Mouse (Mus musculus) CH12.LX (cell line): ENCODE data around the gene Rem1. TPM values are rescaled to one million over a fixed set of nuclear protein-coding genes. Genes with fewer than 3 reads are reported as not detected.
A peak's percentile ranks its signal among the peaks of the same experiment; 100 is the strongest.

ENCODE experiments used
- DNase-seq: peaks from one replicate; pipeline ENCODE4 v3.0.0-alpha.2; 2013; ENCODE audit errors: extremely low read depth
- H3K27ac ChIP-seq: 2 replicates; pipeline ENCODE4 v1.5.1; 2012; ENCODE audit warnings: low read depth, mild to moderate bottlenecking, control low read depth, moderate library complexity; ENCODE audit not compliant: insufficient read depth
- H3K27me3 ChIP-seq: replicated peaks from 2 replicates; pipeline ENCODE3; 2012; ENCODE audit warnings: inconsistent platforms
- H3K36me3 ChIP-seq, 2 experiments: replicated peaks in 1 of 2; 2 replicates each; pipeline versions ENCODE3 to v1.6.1; 2012; ENCODE audit warnings: inconsistent platforms in 1 of 2, low read length in 1 of 2, mild to moderate bottlenecking in 1 of 2, mixed read lengths in 1 of 2, moderate library complexity in 1 of 2; ENCODE audit not compliant: control insufficient read depth in 1 of 2, insufficient read depth in 1 of 2
- H3K4me1 ChIP-seq, 2 experiments: 2 replicates each; pipeline ENCODE4 v1.6.1; 2012; ENCODE audit warnings: inconsistent platforms in 1 of 2, moderate library complexity in 1 of 2; ENCODE audit not compliant: insufficient read depth in 2 of 2, control insufficient read depth in 1 of 2
- H3K4me2 ChIP-seq: 2 replicates; pipeline ENCODE4 v1.6.1; 2012; ENCODE audit warnings: low read depth, mild to moderate bottlenecking, control low read depth; ENCODE audit not compliant: poor library complexity, insufficient read depth, severe bottlenecking
- H3K4me3 ChIP-seq, 3 experiments: fragments of 150-350 bp in 1 of 3; sonication (generic) in 1 of 3; replicated peaks in 1 of 3; 2 replicates each; pipeline versions ENCODE3 to v1.5.1; 2011 to 2012; ENCODE audit warnings: low read depth in 2 of 3, low read length in 2 of 3, mild to moderate bottlenecking in 2 of 3, moderate library complexity in 2 of 3, control low read depth in 1 of 3, improper control_type of control experiment in 1 of 3, inconsistent platforms in 1 of 3, mixed read lengths in 1 of 3; ENCODE audit not compliant: poor library complexity in 1 of 3
- H3K79me2 ChIP-seq: replicated peaks from 2 replicates; pipeline ENCODE4 v1.6.1; 2012; ENCODE audit warnings: mild to moderate bottlenecking, moderate library complexity; ENCODE audit not compliant: control insufficient read depth, poor library complexity, insufficient read depth, severe bottlenecking; ENCODE audit errors: extremely low read depth
- H3K9ac ChIP-seq: 2 replicates; pipeline ENCODE4 v1.6.1; 2012; ENCODE audit warnings: low read depth, mild to moderate bottlenecking, control low read depth, moderate library complexity; ENCODE audit not compliant: insufficient read depth
- H3K9me3 ChIP-seq: replicated peaks from 2 replicates; pipeline ENCODE3; 2012; ENCODE audit warnings: low read length, inconsistent platforms, mixed read lengths
- BHLHE40 ChIP-seq: IDR thresholded peaks from 2 replicates; pipeline ENCODE4 v1.6.1; 2011; ENCODE audit warnings: mild to moderate bottlenecking, low read depth, low read length, improper control_type of control experiment
- CHD2 ChIP-seq: IDR thresholded peaks from 2 replicates; pipeline ENCODE4 v1.6.1; 2011; ENCODE audit warnings: low read length, improper control_type of control experiment
- CTCF ChIP-seq, 2 experiments: IDR thresholded peaks in 1 of 2; conservative IDR thresholded peaks in 1 of 2; 2 replicates each; pipeline ENCODE4 v1.5.1; 2011 to 2012; ENCODE audit warnings: low read depth in 2 of 2, low read length in 2 of 2, improper control_type of control experiment in 1 of 2, inconsistent platforms in 1 of 2, mild to moderate bottlenecking in 1 of 2, moderate library complexity in 1 of 2
- EP300 ChIP-seq: IDR thresholded peaks from 2 replicates; pipeline ENCODE4 v1.6.1; 2011; ENCODE audit warnings: low read length, improper control_type of control experiment
- ETS1 ChIP-seq: conservative IDR thresholded peaks from 2 replicates; pipeline ENCODE4 v1.6.1; 2012; ENCODE audit warnings: low read depth, mild to moderate bottlenecking, inconsistent platforms, low read length, improper control_type of control experiment, moderate library complexity
- HCFC1 ChIP-seq: IDR thresholded peaks from 2 replicates; pipeline ENCODE4 v1.6.1; 2012; ENCODE audit warnings: low read depth, mild to moderate bottlenecking, inconsistent platforms, low read length, improper control_type of control experiment
- IRF4 ChIP-seq: IDR thresholded peaks from 2 replicates; pipeline ENCODE4 v1.6.1; 2014; ENCODE audit warnings: low read depth, mild to moderate bottlenecking, inconsistent platforms, low read length, improper control_type of control experiment
- JUND ChIP-seq: conservative IDR thresholded peaks from 2 replicates; pipeline ENCODE4 v1.6.1; 2011; ENCODE audit warnings: low read depth, low read length, improper control_type of control experiment
- KAT2A ChIP-seq: IDR thresholded peaks from 2 replicates; pipeline ENCODE4 v1.6.1; 2012; ENCODE audit warnings: low read length, improper control_type of control experiment, inconsistent platforms; ENCODE audit not compliant: insufficient replicate concordance
- MAFK ChIP-seq: IDR thresholded peaks from 2 replicates; pipeline ENCODE4 v1.6.1; 2011; ENCODE audit warnings: low read length, improper control_type of control experiment; ENCODE audit not compliant: insufficient replicate concordance
- MAZ ChIP-seq: IDR thresholded peaks from 2 replicates; pipeline ENCODE4 v1.6.1; 2012; ENCODE audit warnings: low read depth, mild to moderate bottlenecking, inconsistent platforms, low read length, improper control_type of control experiment, moderate library complexity
- MEF2A ChIP-seq: IDR thresholded peaks from 2 replicates; pipeline ENCODE4 v1.6.1; 2014; ENCODE audit warnings: low read depth, mild to moderate bottlenecking, inconsistent platforms, low read length, improper control_type of control experiment, borderline replicate concordance
- MXI1 ChIP-seq: IDR thresholded peaks from 2 replicates; pipeline ENCODE4 v1.6.1; 2011; ENCODE audit warnings: mild to moderate bottlenecking, low read depth, low read length, improper control_type of control experiment
- MYC ChIP-seq: IDR thresholded peaks from 2 replicates; pipeline ENCODE4 v1.6.1; 2011; ENCODE audit warnings: low read depth, mild to moderate bottlenecking, improper control_type of control experiment, low read length
- NELFE ChIP-seq: IDR thresholded peaks from 2 replicates; pipeline ENCODE4 v1.6.1; 2011; ENCODE audit warnings: low read depth, low read length, improper control_type of control experiment
- PAX5 ChIP-seq: IDR thresholded peaks from 2 replicates; pipeline ENCODE4 v1.6.1; 2012; ENCODE audit warnings: low read length, inconsistent platforms, mixed read lengths
- POLR2AphosphoS2 ChIP-seq: IDR thresholded peaks from 2 replicates; pipeline ENCODE4 v1.6.1; 2011; ENCODE audit warnings: low read depth, low read length, improper control_type of control experiment
- RAD21 ChIP-seq: IDR thresholded peaks from 2 replicates; pipeline ENCODE4 v1.6.1; 2011; ENCODE audit warnings: low read depth, mild to moderate bottlenecking, low read length, improper control_type of control experiment, moderate library complexity
- RCOR1 ChIP-seq: conservative IDR thresholded peaks from 2 replicates; pipeline ENCODE4 v1.6.1; 2012; ENCODE audit warnings: low read depth, mild to moderate bottlenecking, inconsistent platforms, low read length, improper control_type of control experiment
- SIN3A ChIP-seq: IDR thresholded peaks from 2 replicates; pipeline ENCODE4 v1.6.1; 2012; ENCODE audit warnings: low read length, improper control_type of control experiment, inconsistent platforms
- SMC3 ChIP-seq: IDR thresholded peaks from 2 replicates; pipeline ENCODE4 v1.6.1; 2011; ENCODE audit warnings: low read depth, low read length, improper control_type of control experiment
- TBP ChIP-seq: conservative IDR thresholded peaks from 2 replicates; pipeline ENCODE4 v1.6.1; 2011; ENCODE audit warnings: low read depth, low read length, improper control_type of control experiment
- TCF12 ChIP-seq: IDR thresholded peaks from 2 replicates; pipeline ENCODE4 v1.6.1; 2014; ENCODE audit warnings: low read depth, mild to moderate bottlenecking, inconsistent platforms, low read length, improper control_type of control experiment
- UBTF ChIP-seq: IDR thresholded peaks from 2 replicates; pipeline ENCODE4 v1.6.1; 2012; ENCODE audit warnings: low read depth, mild to moderate bottlenecking, inconsistent platforms, low read length, improper control_type of control experiment, moderate library complexity
- USF1 ChIP-seq: IDR thresholded peaks from 2 replicates; pipeline ENCODE4 v1.6.1; 2014; ENCODE audit warnings: low read depth, mild to moderate bottlenecking, inconsistent platforms, low read length, improper control_type of control experiment
- USF2 ChIP-seq: conservative IDR thresholded peaks from 2 replicates; pipeline ENCODE4 v1.6.1; 2011; ENCODE audit warnings: low read depth, low read length, improper control_type of control experiment
- ZC3H11A ChIP-seq: IDR thresholded peaks from 2 replicates; pipeline ENCODE4 v1.6.1; 2012; ENCODE audit warnings: low read depth, mild to moderate bottlenecking, inconsistent platforms, low read length, improper control_type of control experiment
- ZKSCAN1 ChIP-seq: IDR thresholded peaks from 2 replicates; pipeline ENCODE4 v1.6.1; 2012; ENCODE audit warnings: low read depth, inconsistent platforms, low read length, improper control_type of control experiment, borderline replicate concordance
- ZMIZ1 ChIP-seq: IDR thresholded peaks from 2 replicates; pipeline ENCODE4 v1.6.1; 2012; ENCODE audit warnings: low read depth, mild to moderate bottlenecking, inconsistent platforms, low read length, improper control_type of control experiment
- dilution Hi-C: fragments of 300-500 bp; cut with MboI; formaldehyde crosslinking; loops from 2 replicates; pipeline ENCODE4 v1.14.3; 2020; ENCODE audit warnings: low sequenced_read_pairs; ENCODE audit not compliant: extremely low pct_unique_long_range_greater_than_20kb, extremely low pct_ligation_motif_present
- in situ Hi-C: fragments of 300-500 bp; cut with MboI; formaldehyde crosslinking; loops from 3 replicates; pipeline ENCODE4 v1.14.3; 2019; ENCODE audit warnings: low sequenced_read_pairs, low pct_ligation_motif_present, low pct_unique_long_range_greater_than_20kb, mixed read lengths
- polyA plus RNA-seq: library from polyadenylated mRNA; unstranded; fragments of >175 nt; gene quantifications from 2 replicates; pipeline ENCODE4 v1.2.1, GENCODE M21; 2012; ENCODE audit warnings: low read depth; ENCODE audit not compliant: insufficient read length
- total RNA-seq, 2 experiments: library from RNA; depleted of rRNA; stranded (reverse); fragments of 300-350 nt in 1 of 2; fragments of >200 nt in 1 of 2; gene quantifications; 2 replicates each; pipeline ENCODE4 v1.2.3; 2012 to 2014

Rem1 gene
- total and polyA plus RNA-seq, 3 experiments, result 0.55 to 0.82 (median 0.80) TPM

DNA sequence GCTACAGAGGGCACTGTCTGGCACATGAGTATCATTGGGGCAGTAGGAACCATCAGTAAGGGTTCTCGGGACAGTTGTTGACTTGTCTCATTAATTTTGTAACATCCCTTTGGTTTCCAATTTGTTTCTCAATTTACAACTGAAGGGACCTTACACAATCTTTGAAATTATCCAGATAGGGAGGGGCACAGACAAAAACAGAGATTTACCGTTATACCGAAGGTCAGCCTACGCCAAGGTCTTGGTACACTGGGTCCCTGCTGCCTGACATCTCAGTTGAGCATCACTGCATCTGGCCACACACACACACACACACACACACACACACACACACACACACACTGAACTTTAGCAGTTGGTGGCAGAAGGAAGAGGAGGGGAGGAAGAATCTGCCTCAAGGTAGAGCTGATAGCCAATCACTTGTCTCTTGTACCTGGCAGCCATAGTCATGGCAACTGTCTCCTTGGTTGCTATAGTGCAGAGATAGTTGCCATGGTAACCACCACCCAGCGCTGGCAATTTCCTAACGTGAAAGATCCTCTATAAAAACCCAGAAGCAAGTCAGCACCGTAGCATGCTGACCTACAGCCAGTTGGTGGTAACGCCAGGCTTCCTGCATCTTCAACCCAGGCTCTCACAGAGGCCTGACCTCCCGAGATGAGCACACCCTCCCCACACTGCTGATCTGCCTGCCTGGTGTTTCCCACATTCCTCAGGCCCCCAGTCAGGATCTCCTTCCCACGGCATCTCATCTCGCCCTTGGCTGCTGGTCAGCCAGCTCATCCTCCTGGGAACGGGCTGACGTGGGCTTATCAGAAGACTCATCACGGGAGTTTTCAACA lies 27.3 kb downstream of the Rem1 start:
- H3K27ac ChIP-seq, result no peak overlapping the region
- in situ Hi-C loops, result no loop called here
- peaks cover 2% of the 10 kb centered on the region for H3K9me3 ChIP-seq
- no peaks in the 10 kb centered on the region for H3K27me3 ChIP-seq
- no peak for TF ChIP-seq MXI1
- TF ChIP-seq USF1, result no peak
- TF ChIP-seq IRF4, result no peak
- no peak for TF ChIP-seq ETS1
- TF ChIP-seq BHLHE40, result no peak
- TF ChIP-seq ZKSCAN1, result no peak
- no peak for TF ChIP-seq MAFK
- TF ChIP-seq MEF2A, result no peak
- no peak for TF ChIP-seq CTCF (conservative IDR thresholded peaks at IDR 0.05 in 1 of 2, IDR thresholded peaks at IDR 0.05 in 1 of 2; ENCODE audit: low read depth in 2 of 2, low read length in 2 of 2)
- no peak for TF ChIP-seq TCF12
- no peak for TF ChIP-seq NELFE
- no peak for TF ChIP-seq PAX5
- no peak for TF ChIP-seq CHD2
- no peak for TF ChIP-seq RAD21
- TF ChIP-seq UBTF, result no peak
- TF ChIP-seq RCOR1, result no peak
- no peak for TF ChIP-seq POLR2AphosphoS2
- TF ChIP-seq SIN3A, result no peak
- no peak overlapping the region for H3K4me2 ChIP-seq
- H3K9ac ChIP-seq, result no peak overlapping the region
- no peaks in the 10 kb centered on the region for H3K79me2 ChIP-seq
- H3K4me1 ChIP-seq, result peaks cover 6 to 8% of the 10 kb centered on the region in 2 experiments; a peak in 2 of 4 replicates
- no peak overlapping the region for H3K4me3 ChIP-seq
- no peaks in the 10 kb centered on the region for H3K36me3 ChIP-seq
- dilution Hi-C loops, result no loop called here
- DNase-seq, result no peak

DNA sequence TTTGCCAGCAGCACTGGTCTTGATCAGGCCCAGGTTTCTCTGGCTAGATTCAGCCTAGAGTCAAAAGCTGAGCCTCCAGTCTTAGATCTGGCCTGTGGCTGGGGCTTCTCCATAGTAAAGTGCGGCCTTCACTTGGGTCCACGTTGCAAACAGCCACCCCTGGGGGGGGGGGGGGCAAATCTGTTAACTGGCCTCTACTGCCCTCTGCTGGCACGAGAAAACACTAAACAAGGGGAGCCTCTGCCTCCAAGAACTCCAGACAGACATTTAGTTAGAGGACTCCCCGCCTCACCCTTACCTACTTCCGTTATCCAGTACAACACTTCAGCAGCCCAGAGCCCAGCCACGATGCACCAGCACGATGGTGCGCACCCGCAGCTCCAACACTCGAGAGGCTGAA lies 30.6 kb downstream of the Rem1 start:
- in situ Hi-C loops, result no loop called here
- Histone ChIP-seq H3K27me3 (no peaks in the 10 kb centered on the region), H3K9ac (no peak overlapping the region), H3K4me2 (no peak overlapping the region), H3K79me2 (no peaks in the 10 kb centered on the region), H3K36me3 (no peaks in the 10 kb centered on the region), H3K4me1 (peaks cover 5 to 15% of the 10 kb centered on the region in 2 experiments; a peak in 2 of 4 replicates), H3K27ac (no peak overlapping the region), H3K4me3 (no peak overlapping the region), H3K9me3 (peaks cover 2% of the 10 kb centered on the region)
- dilution Hi-C loops, result no loop called here
- no peak for DNase-seq
- TF ChIP-seq SMC3 (peak; percentile 96), BHLHE40 (no peak), RAD21 (peak; percentile 76), MAFK (no peak), SIN3A (no peak), JUND (no peak), USF2 (no peak), ETS1 (no peak), RCOR1 (no peak), USF1 (no peak), CTCF (conservative IDR thresholded peaks at IDR 0.05 in 1 of 2, IDR thresholded peaks at IDR 0.05 in 1 of 2; ENCODE audit: low read depth in 2 of 2, low read length in 2 of 2) (peak; percentile 8 to 86; a peak in 2 of 4 replicates), ZC3H11A (peak; percentile 60), CHD2 (no peak), PAX5 (no peak), KAT2A (no peak), MAZ (peak; percentile 60; the same call in 1 of the 2 replicates), HCFC1 (no peak), MYC (no peak), NELFE (no peak), EP300 (no peak), MXI1 (no peak), MEF2A (no peak), ZMIZ1 (no peak), TBP (no peak)
